Mouse (Mus musculus) heart, postnatal 36 days (tissue): ENCODE measurements at regions not wholly inside any gene's neighbourhood (a gene's known extent, or its start where the extent isn't known, plus 50 kb on each side); places are given as distances from the start of the nearest gene placed in this dataset.

Experiments
- DNase-seq, 2 experiments: peaks; one replicate each; pipeline ENCODE4 v3.0.0; 2021 to 2022
- intact Hi-C: fragments of 180-260 bp; cut with DNase I; formaldehyde crosslinking; loops from one replicate; pipeline ENCODE4 v1.15.1; 2025

- intact Hi-C loops = no loop called here
- DNase-seq = no peak
Observed at GRCm38 (mm10) chr9:23061179-23061929, 161.5 kb upstream of the Bmper start.

- no peak for DNase-seq
- intact Hi-C loops = no loop called here
Observed at GRCm38 (mm10) chr9:23062057-23062655, 160.7 kb upstream of the Bmper start.

GRCm38 (mm10) chr9:23062656-23063444 lies 160.0 kb upstream of the Bmper start:
- intact Hi-C loops = no loop called here
- no peak for DNase-seq

GRCm38 (mm10) chr9:23064001-23064400 lies 158.9 kb upstream of the Bmper start:
- intact Hi-C loops = no loop called here
- no peak for DNase-seq

GRCm38 (mm10) chr9:23064811-23065210 lies 158.1 kb upstream of the Bmper start:
- no peak for DNase-seq
- intact Hi-C loops = no loop called here

GRCm38 (mm10) chr9:23068101-23068791 lies 154.6 kb upstream of the Bmper start:
- DNase-seq = no peak
- intact Hi-C loops = no loop called here

- intact Hi-C loops = no loop called here
- DNase-seq = no peak
Observed at GRCm38 (mm10) chr9:23069161-23069560, 153.7 kb upstream of the Bmper start.

- DNase-seq = peak; percentile 42 to 44
- intact Hi-C loops = no loop called here
Observed at GRCm38 (mm10) chr9:23071006-23071405, 151.9 kb upstream of the Bmper start.

- intact Hi-C loops = no loop called here
- DNase-seq = no peak
Observed at GRCm38 (mm10) chr9:23072741-23073140, 150.1 kb upstream of the Bmper start.

GRCm38 (mm10) chr9:23083562-23083961 lies 139.3 kb upstream of the Bmper start:
- intact Hi-C loops = loop anchor here (5.0 kb wide), 1 partner anchor 41 kb away; no protein-coding TSS in a partner anchor
- DNase-seq = peak; percentile 83 to 84

- no peak for DNase-seq
- intact Hi-C loops = no loop called here
Observed at GRCm38 (mm10) chr9:23089339-23089738, 133.5 kb upstream of the Bmper start.

- intact Hi-C loops = no loop called here
- DNase-seq = no peak
Observed at GRCm38 (mm10) chr9:23097134-23097789, 125.6 kb upstream of the Bmper start.

- intact Hi-C loops = no loop called here
- DNase-seq = no peak
Observed at GRCm38 (mm10) chr9:23101584-23101983, 121.3 kb upstream of the Bmper start.

GRCm38 (mm10) chr9:23101990-23102796 lies 120.7 kb upstream of the Bmper start:
- intact Hi-C loops = no loop called here
- DNase-seq = no peak

- intact Hi-C loops = no loop called here
- DNase-seq = no peak
Observed at GRCm38 (mm10) chr9:23111500-23111899, 111.4 kb upstream of the Bmper start.

GRCm38 (mm10) chr9:23115026-23115425 lies 107.8 kb upstream of the Bmper start:
- intact Hi-C loops = no loop called here
- DNase-seq = no peak

- intact Hi-C loops = no loop called here
- no peak for DNase-seq
Observed at GRCm38 (mm10) chr9:23115540-23115939, 107.3 kb upstream of the Bmper start.

GRCm38 (mm10) chr9:23116311-23116710 lies 106.6 kb upstream of the Bmper start:
- DNase-seq = no peak

GRCm38 (mm10) chr9:23119811-23120210 lies 103.1 kb upstream of the Bmper start:
- intact Hi-C loops = no loop called here
- no peak for DNase-seq

More at GRCm38 (mm10) chr9:23116311-23116710, 106.6 kb upstream of the Bmper start:
- intact Hi-C loops = no loop called here

- no peak for DNase-seq
- intact Hi-C loops = no loop called here
Observed at GRCm38 (mm10) chr9:23120814-23121213, 102.1 kb upstream of the Bmper start.
